Mouse (Mus musculus) testis, adult 2 months (tissue): ENCODE data around the gene Mapkapk2.

Experiments
- CTCF ChIP-seq: fragments of 200-500 bp; IDR thresholded peaks from 2 replicates; pipeline ENCODE4 v1.5.1; 2012; ENCODE audit warnings: low read depth, mild to moderate bottlenecking, inconsistent platforms, low read length, moderate library complexity; ENCODE audit not compliant: control insufficient read depth, insufficient read depth, insufficient replicate concordance
- POLR2A ChIP-seq: fragments of 200-500 bp; IDR thresholded peaks from 2 replicates; pipeline ENCODE4 v1.6.1; 2012; ENCODE audit warnings: low read depth, mild to moderate bottlenecking, inconsistent platforms, low read length, moderate library complexity; ENCODE audit not compliant: control insufficient read depth

DNA sequence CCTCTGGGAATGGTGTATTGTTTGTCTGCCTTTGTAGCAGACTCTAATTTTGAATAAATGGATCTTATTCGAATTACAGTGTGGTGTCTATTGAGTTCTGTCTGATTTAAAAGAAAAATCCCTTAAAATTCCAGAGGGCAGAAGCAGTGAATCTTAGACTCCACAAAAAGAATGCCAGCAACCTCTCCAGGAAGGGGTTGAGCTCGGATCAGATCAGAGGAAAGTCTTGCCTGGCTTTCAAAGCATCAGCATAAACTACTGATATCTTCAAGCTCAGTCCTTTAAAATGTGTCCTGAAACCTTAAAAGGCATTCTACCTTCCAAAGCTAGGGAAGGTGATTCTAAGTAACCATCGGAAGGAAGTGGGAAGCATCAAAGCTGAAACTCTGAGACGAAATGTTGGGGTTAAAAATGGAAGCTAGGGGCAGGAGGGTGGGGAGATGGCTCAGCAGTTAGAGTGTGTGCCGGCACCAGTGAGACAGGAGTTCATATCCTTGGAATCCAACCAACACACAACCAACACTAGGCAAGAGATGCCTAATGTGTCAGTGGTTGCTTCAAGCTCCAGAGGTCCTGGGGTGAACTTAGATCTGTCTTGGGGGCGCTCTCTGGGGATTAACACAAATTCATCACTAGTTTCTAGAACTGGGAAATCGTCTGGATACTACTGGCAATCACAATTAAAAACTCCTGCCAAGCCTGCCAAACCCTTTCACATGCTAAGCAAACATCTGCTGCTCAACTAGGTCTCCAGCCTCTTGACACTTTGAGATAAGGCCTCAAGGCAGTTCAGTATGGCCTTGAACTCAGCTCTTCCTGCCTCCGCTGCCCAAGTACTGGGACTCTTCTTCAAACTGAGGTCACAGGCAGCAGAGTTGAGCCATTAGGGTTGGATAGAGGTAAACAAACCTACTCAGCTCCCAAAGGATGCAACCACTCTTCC is 72.5 kb downstream of the Mapkapk2 start:
- TF ChIP-seq CTCF (no peak), POLR2A (no peak)
